Mouse (Mus musculus): ENCODE results near the gene Agrn.

The Agrn gene

GRCm38 (mm10) chr4:156197131-156197828 lies at the start of gene Agrn:
Gene Agrn, minus strand, starts transcription at chr4:156197488.
- DNase-seq (ENCODE audit: low read depth, low spot score) = peak; percentile 69

DNA sequence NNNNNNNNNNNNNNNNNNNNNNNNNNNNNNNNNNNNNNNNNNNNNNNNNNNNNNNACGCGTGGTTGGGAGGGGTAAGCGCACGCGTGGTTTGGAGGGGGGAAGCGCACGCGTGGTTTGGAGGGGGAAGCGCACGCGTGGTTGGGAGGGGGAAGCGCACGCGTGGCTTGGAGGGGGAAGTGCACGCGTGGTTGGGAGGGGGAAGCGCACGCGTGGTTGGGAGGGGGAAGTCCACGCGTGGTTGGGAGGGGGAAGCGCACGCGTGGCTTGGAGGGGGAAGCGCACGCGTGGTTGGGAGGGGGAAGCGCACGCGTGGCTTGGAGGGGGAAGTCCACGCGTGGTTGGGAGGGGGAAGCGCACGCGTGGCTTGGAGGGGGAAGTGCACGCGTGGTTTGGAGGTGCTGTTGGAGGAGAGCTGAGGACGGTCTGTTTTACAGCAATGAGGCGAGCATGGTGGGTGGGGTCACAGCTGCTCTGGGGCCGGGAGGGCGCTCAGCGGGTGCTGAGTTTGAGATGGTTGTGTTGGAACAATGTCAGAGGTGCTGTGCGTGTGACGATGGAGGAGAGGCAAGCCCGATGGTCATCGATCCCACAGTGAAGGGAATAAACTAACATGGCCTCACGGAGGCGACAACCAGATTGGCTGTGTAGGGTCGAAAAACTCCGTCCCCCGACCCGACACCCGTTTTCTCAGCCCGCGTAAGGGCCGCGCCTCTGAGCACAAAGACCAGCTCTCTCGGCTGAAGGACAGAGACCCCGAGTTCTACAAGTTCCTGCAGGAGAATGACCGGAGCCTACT lies 39.6 kb upstream of the Agrn start:
- peak; percentile 40 for DNase-seq (ENCODE audit: low read depth, low spot score)

- DNase-seq (ENCODE audit: low read depth, low spot score) = peak; percentile 94
These were observed 38.7 kb upstream of the Agrn start, which contains the start of gene Noc2l for GRCm38 (mm10) chr4:156235808-156236533. Gene Noc2l, plus strand, starts transcription at chr4:156236010.

- no peak for DNase-seq (ENCODE audit: low read depth, low spot score)
These were observed 38.1 kb upstream of the Agrn start for GRCm38 (mm10) chr4:156235360-156235770.

GRCm38 (mm10) chr4:156234701-156235213 lies 37.5 kb upstream of the Agrn start, which contains the start of gene Plekhn1:
Gene Plekhn1, minus strand, starts transcription at chr4:156234857.
- peak; percentile 77 for DNase-seq (ENCODE audit: low read depth, low spot score)

DNA sequence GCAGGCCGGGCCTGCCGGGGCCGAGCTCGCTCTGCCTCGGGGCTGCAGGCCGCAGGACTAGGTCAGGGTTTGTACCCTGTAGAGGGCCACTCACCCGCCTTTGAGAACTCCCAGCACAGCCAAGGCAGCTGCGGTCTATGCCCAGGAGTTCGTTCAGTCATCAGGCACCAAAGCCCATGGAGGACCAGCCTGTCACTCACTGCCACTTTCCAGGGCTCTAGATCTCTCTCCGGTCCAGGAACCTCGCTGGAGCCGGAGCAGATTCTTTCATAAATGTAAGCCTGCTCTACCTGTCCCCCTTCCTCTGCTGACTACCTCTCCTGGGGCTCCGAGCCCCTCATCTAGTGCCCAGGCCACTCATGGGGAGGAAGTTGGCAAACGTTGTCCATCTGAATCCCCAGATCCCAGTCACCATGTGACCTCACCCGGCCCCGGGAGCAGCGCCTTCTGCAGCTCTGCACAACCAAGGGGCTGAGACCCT lies 36.8 kb upstream of the Agrn start:
- no peak for DNase-seq (ENCODE audit: low read depth, low spot score)

DNA sequence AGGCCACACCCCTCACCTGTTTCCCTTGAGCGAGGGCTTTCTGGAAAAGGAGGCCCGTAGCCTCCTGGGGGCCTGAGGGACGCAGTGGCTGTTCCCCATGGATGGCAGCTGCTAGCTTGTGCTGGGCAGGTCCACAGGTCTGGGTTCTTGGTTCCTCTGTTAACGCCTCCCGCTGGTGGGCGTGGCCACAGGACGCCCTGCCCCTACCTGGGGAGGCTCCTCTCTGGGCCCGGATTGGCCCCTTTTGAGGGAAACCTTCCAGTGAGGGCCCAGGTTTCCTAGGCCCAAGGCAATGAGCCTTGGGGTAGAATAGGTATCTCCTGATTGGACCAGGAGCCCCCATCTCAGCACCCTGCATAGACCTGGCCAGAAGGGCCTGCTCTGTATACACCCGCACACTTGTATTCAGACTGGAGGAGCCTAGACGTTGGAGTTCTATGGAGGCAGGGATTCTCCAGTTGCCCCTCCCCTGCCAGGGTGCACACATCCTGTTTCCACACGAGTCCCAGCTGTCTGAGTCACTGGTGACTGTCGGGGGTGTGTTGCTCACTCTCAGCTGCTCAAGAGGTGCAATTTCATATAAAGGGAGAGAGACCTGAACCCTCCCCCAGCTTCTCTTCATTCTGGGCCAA lies 31.2 kb upstream of the Agrn start:
- no peak for DNase-seq (ENCODE audit: low read depth, low spot score)

GRCm38 (mm10) chr4:156227752-156228392 lies 30.6 kb upstream of the Agrn start:
- DNase-seq (ENCODE audit: low read depth, low spot score) = no peak

DNA sequence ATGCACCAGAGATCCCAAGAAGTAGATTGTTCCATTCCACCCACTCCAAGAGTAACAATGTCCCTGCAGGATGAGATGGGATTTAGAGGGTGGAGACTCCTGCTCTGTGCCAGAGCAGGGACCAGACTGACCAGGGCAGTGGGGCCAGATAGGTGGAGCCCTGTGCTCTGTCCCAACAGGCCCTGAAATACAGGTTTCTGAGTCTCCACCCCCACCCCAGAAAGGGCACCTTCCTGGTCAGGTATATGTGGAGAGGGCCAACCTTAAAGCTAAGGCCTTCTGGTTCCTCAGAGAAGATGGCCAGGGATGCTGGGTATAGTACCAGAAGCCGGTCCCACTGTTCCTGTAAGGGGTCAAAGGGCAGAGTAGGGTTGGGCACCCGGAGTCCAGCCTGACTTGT lies 27.0 kb upstream of the Agrn start:
- DNase-seq (ENCODE audit: low read depth, low spot score) = no peak

DNA sequence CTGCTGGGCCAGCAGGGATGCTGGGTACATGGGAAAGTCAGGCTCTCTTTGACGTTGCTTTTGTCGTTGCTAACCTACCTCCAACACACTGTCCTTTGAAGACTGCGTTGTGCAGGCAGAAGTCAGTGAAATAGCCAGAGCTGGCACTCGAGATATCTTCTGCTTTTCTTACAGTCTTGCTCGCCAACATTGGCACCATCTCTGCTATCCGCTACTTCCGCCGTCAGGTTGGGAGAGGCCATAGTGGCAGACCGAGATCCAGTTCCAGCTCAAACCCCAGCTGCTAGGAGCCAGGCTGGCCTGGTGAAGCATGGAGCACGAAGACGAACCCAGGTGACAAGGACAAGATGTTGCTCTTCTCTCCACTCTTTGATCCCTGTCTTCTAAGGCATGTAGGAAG lies 22.6 kb upstream of the Agrn start:
- no peak for DNase-seq (ENCODE audit: low read depth, low spot score)

GRCm38 (mm10) chr4:156217838-156218237 lies 20.6 kb upstream of the Agrn start:
- no peak for DNase-seq (ENCODE audit: low read depth, low spot score)

DNA sequence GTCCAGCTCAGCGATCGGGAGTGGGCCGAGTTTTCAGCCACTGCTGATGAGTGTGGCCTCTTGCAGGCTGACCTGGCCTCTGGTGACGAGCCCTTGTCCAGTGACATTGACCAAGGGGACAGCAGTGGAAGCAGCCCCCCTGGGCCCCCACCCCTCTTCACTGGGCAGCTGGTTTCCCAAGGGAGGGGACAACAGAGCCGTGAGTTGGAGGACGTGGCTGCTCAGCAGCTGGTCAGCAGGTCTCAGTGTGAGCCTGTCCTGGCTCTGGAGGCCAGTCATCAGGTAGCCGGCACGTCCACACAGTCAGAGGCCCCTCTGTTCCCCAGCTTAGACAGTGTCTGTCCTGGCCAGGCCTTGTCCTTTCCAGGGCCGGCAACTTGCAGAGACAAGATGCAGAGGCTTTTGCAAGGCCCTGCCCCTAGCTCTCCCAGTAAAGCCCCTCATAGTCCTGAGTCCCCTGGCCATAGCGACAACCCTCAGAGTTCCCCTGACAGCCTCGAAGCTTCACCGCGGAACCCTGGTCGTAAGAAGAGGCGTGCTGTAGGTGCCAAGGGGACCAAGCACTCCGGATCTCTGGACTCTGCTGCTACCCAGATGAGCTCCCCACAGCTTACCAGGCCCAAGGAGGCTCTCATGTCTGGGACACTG lies 19.9 kb upstream of the Agrn start:
- no peak for DNase-seq (ENCODE audit: low read depth, low spot score)

- no peak for DNase-seq (ENCODE audit: low read depth, low spot score)
These were observed 18.9 kb upstream of the Agrn start for GRCm38 (mm10) chr4:156216196-156216595.

- DNase-seq (ENCODE audit: low read depth, low spot score) = no peak
These were observed 18.4 kb upstream of the Agrn start, which contains the start of gene Perm1 for GRCm38 (mm10) chr4:156215649-156216048. Gene Perm1, plus strand, starts transcription at chr4:156215868.

DNA sequence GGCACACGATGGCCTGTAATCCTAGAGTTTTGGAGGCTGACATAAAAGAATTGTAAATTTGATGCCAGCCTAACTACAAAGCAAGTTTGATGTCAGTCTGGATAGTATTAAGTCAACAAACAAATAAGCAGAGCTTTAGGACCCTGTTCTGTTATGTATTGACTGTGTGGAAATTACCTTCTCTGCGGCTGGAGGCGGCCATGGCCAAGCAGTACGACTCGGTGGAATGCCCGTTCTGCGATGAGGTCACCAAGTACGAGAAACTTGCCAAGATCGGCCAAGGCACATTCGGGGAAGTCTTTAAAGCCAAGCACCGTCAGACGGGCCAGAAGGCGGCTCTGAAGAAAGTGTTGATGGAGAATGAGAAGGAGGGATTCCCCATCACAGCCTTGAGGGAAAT lies 15.8 kb upstream of the Agrn start:
- DNase-seq (ENCODE audit: low read depth, low spot score) = no peak

GRCm38 (mm10) chr4:156209963-156210635 lies 12.8 kb upstream of the Agrn start:
- DNase-seq (ENCODE audit: low read depth, low spot score) = no peak

- DNase-seq (ENCODE audit: low read depth, low spot score) = no peak
These were observed 11.6 kb upstream of the Agrn start for GRCm38 (mm10) chr4:156208872-156209271.

- no peak for DNase-seq (ENCODE audit: low read depth, low spot score)
These were observed 6.3 kb upstream of the Agrn start for GRCm38 (mm10) chr4:156203413-156204131.

- peak; percentile 94 for DNase-seq (ENCODE audit: low read depth, low spot score)
These were observed 5.7 kb upstream of the Agrn start, which contains the start of gene AW011738 for GRCm38 (mm10) chr4:156203001-156203412. Gene AW011738, plus strand, starts transcription at chr4:156203304.
